Mouse (Mus musculus): ENCODE measurements at regions not wholly inside any gene's neighbourhood (a gene's known extent, or its start where the extent isn't known, plus 50 kb on each side); places are given as distances from the start of the nearest gene placed in this dataset.

- TF ChIP-seq CTCF (IDR thresholded peaks at IDR 0.05; ENCODE audit: low read depth), result no peak
- no peak for TF ChIP-seq EP300 (IDR thresholded peaks at IDR 0.05; ENCODE audit: low read depth)
These were observed 526.8 kb upstream of the Cited2 start for GRCm38 (mm10) chr10:17196205-17196604.

Measured in liver, postnatal 0 days (tissue).